Mouse (Mus musculus) cortical plate, adult 2 months (tissue): ENCODE measurements at regions not wholly inside any gene's neighbourhood (a gene's known extent, or its start where the extent isn't known, plus 50 kb on each side); places are given as distances from the start of the nearest gene placed in this dataset.

ENCODE experiments used
- CTCF ChIP-seq: fragments of 200-500 bp; IDR thresholded peaks from 2 replicates; pipeline ENCODE4 v1.5.1; 2011; ENCODE audit warnings: mild to moderate bottlenecking, control low read depth, low read length; ENCODE audit not compliant: insufficient read depth; ENCODE audit errors: extremely low read depth
- POLR2A ChIP-seq: fragments of 200-500 bp; IDR thresholded peaks from 2 replicates; pipeline ENCODE4 v1.6.1; 2011; ENCODE audit warnings: mild to moderate bottlenecking, low read length, control low read depth; ENCODE audit not compliant: insufficient read depth; ENCODE audit errors: extremely low read depth

DNA sequence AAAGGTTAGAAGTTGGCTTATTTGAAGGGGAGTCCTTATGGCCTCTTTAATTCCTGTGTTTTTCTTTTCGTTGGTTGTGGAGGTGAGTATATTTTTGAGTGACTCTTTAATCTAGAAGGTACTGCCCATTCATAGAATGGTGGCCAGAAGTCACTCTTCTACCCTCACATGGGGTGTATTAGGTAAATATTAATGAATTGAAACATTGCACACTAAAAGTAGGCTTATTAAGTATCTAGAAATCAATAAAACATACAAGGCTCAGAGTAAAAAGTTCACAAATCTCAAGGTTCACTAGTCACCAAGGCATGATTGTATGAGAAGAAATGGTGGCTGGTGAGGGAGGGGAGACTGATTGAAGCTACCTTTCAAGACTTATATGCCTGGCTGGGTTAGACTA is 1167.1 kb downstream of the Sorcs3 start:
- TF ChIP-seq CTCF, result no peak
- no peak for TF ChIP-seq POLR2A
